Mouse (Mus musculus): Measurements from ENCODE around the gene Olfr583. TPM values are rescaled to one million over a fixed set of nuclear protein-coding genes. Genes with fewer than 3 reads are reported as not detected.

Gene Olfr583
- total and polyA plus RNA-seq, 3 experiments, result not detected

- Histone ChIP-seq H3K27ac (ENCODE audit: control insufficient read depth, low read depth, low read length) (no peak within 1 kb of the TSS), H3K9ac (ENCODE audit: control insufficient read depth, low read depth, low read length, poor library complexity, severe bottlenecking) (no peak within 1 kb of the TSS), H3K36me3 (ENCODE audit: control insufficient read depth in 1 of 2, insufficient read depth in 2 of 2, low read length in 2 of 2) (no peaks in the 10 kb centered on the region), H3K4me1 (ENCODE audit: control insufficient read depth in 1 of 2, insufficient read depth in 2 of 2, low read length in 2 of 2) (no peaks in the 10 kb centered on the region), H3K79me2 (ENCODE audit: control insufficient read depth, insufficient read depth, low read length, poor library complexity) (no peaks in the 10 kb centered on the region), H3K27me3 (ENCODE audit: control insufficient read depth in 1 of 2, insufficient read depth in 2 of 2, low read length in 2 of 2) (no peaks in the 10 kb centered on the region), H3K9me3 (replicated peaks; ENCODE audit: insufficient read depth, low read length) (no peaks in the 10 kb centered on the region), H3K4me3 (ENCODE audit: control insufficient read depth in 1 of 2, insufficient read depth in 1 of 2, low read depth in 2 of 2, low read length in 2 of 2) (no peak within 1 kb of the TSS)
- DNase-seq (ENCODE audit: low read depth, low spot score), result no peak
- TF ChIP-seq TAL1 (IDR thresholded peaks at IDR 0.05; ENCODE audit: low read length) (no peak), ZKSCAN1 (IDR thresholded peaks at IDR 0.05; ENCODE audit: low read depth, low read length) (no peak), MEF2A (IDR thresholded peaks at IDR 0.05; ENCODE audit: extremely low read depth, insufficient replicate concordance, low read depth, low read length, poor library complexity, severe bottlenecking) (no peak), POLR2AphosphoS2 (IDR thresholded peaks at IDR 0.05; ENCODE audit: low read length) (no peak), ZNF384 (IDR thresholded peaks at IDR 0.05; ENCODE audit: low read depth, low read length) (no peak), ZC3H11A (IDR thresholded peaks at IDR 0.05; ENCODE audit: low read depth, low read length) (no peak), JUND (IDR thresholded peaks at IDR 0.05; ENCODE audit: low read depth, low read length) (no peak), CHD2 (IDR thresholded peaks at IDR 0.05; ENCODE audit: low read length) (no peak), TCF12 (IDR thresholded peaks at IDR 0.05; ENCODE audit: low read depth, low read length) (no peak), UBTF (IDR thresholded peaks at IDR 0.05; ENCODE audit: borderline replicate concordance, insufficient read depth, low read depth, low read length) (no peak), NELFE (IDR thresholded peaks at IDR 0.05; ENCODE audit: low read depth, low read length) (no peak), HCFC1 (IDR thresholded peaks at IDR 0.05; ENCODE audit: low read depth, low read length) (no peak)
Observed at GRCm38 (mm10) chr7:103081585-103081984, 30.5 kb downstream of the Olfr583 start, which contains the start of gene Olfr584. Gene Olfr584 (plus strand): TSS chr7:103081885.

GRCm38 (mm10) chr7:103097420-103097819 is 46.3 kb downstream of the Olfr583 start, which contains the start of gene Olfr585:
Gene Olfr585 (plus strand): TSS chr7:103097720.
- H3K9me3 ChIP-seq (replicated peaks; ENCODE audit: insufficient read depth, low read length), result no peaks in the 10 kb centered on the region
- no peak within 1 kb of the TSS for H3K27ac ChIP-seq (ENCODE audit: control insufficient read depth, low read depth, low read length)
- no peaks in the 10 kb centered on the region for H3K36me3 ChIP-seq (ENCODE audit: control insufficient read depth in 1 of 2, insufficient read depth in 2 of 2, low read length in 2 of 2)
- H3K9ac ChIP-seq (ENCODE audit: control insufficient read depth, low read depth, low read length, poor library complexity, severe bottlenecking), result no peak within 1 kb of the TSS
- TF ChIP-seq GABPA (IDR thresholded peaks at IDR 0.05; ENCODE audit: low read depth, low read length), result no peak
- TF ChIP-seq BHLHE40 (IDR thresholded peaks at IDR 0.05; ENCODE audit: borderline replicate concordance, low read depth, low read length), result no peak
- no peak for TF ChIP-seq ZC3H11A (IDR thresholded peaks at IDR 0.05; ENCODE audit: low read depth, low read length)
- no peak for TF ChIP-seq POLR2AphosphoS5 (IDR thresholded peaks at IDR 0.05; ENCODE audit: borderline replicate concordance, low read depth, low read length)
- no peaks in the 10 kb centered on the region for H3K27me3 ChIP-seq (ENCODE audit: control insufficient read depth in 1 of 2, insufficient read depth in 2 of 2, low read length in 2 of 2)
- DNase-seq (ENCODE audit: low read depth, low spot score), result no peak
- no peaks in the 10 kb centered on the region for H3K4me1 ChIP-seq (ENCODE audit: control insufficient read depth in 1 of 2, insufficient read depth in 2 of 2, low read length in 2 of 2)
- H3K79me2 ChIP-seq (ENCODE audit: control insufficient read depth, insufficient read depth, low read length, poor library complexity), result no peaks in the 10 kb centered on the region
- H3K4me3 ChIP-seq (ENCODE audit: control insufficient read depth in 1 of 2, insufficient read depth in 1 of 2, low read depth in 2 of 2, low read length in 2 of 2), result no peak within 1 kb of the TSS

Other genes starting within 250 kb of the Olfr583 start
- not detected in 2 replicates for gene Olfr564, start 247.8 kb upstream of the Olfr583 start, total RNA-seq (2012; rRNA removed)
- not detected for gene Olfr564, start 247.8 kb upstream of the Olfr583 start, polyA plus RNA-seq (2012; ENCODE audit: insufficient read depth in 1 of 2, insufficient read length in 2 of 2, low read depth in 1 of 2, low replicate concordance in 2 of 2, missing spikeins in 1 of 2)
- not detected in 2 replicates for gene Olfr566, start 192.5 kb upstream of the Olfr583 start, total RNA-seq (2012; rRNA removed)
- not detected for gene Olfr566, start 192.5 kb upstream of the Olfr583 start, polyA plus RNA-seq (2012; ENCODE audit: insufficient read depth in 1 of 2, insufficient read length in 2 of 2, low read depth in 1 of 2, low replicate concordance in 2 of 2, missing spikeins in 1 of 2)
- gene Olfr568, start 174.2 kb upstream of the Olfr583 start, total RNA-seq (2012; rRNA removed), result not detected in 2 replicates
- gene Olfr568, start 174.2 kb upstream of the Olfr583 start, polyA plus RNA-seq (2012; ENCODE audit: insufficient read depth in 1 of 2, insufficient read length in 2 of 2, low read depth in 1 of 2, low replicate concordance in 2 of 2, missing spikeins in 1 of 2), result not detected
- not detected in 2 replicates for gene Olfr569, start 160.4 kb upstream of the Olfr583 start, total RNA-seq (2012; rRNA removed)
- gene Olfr569, start 160.4 kb upstream of the Olfr583 start, polyA plus RNA-seq (2012; ENCODE audit: insufficient read depth in 1 of 2, insufficient read length in 2 of 2, low read depth in 1 of 2, low replicate concordance in 2 of 2, missing spikeins in 1 of 2), result not detected
- not detected in 2 replicates for gene Olfr570, start 156.7 kb upstream of the Olfr583 start, total RNA-seq (2012; rRNA removed)
- gene Olfr570, start 156.7 kb upstream of the Olfr583 start, polyA plus RNA-seq (2012; ENCODE audit: insufficient read depth in 1 of 2, insufficient read length in 2 of 2, low read depth in 1 of 2, low replicate concordance in 2 of 2, missing spikeins in 1 of 2), result not detected
- gene Olfr571, start 133.8 kb upstream of the Olfr583 start, total RNA-seq (2012; rRNA removed), result not detected in 2 replicates
- not detected for gene Olfr571, start 133.8 kb upstream of the Olfr583 start, polyA plus RNA-seq (2012; ENCODE audit: insufficient read depth in 1 of 2, insufficient read length in 2 of 2, low read depth in 1 of 2, low replicate concordance in 2 of 2, missing spikeins in 1 of 2)
- not detected in 2 replicates for gene Olfr572, start 126.9 kb upstream of the Olfr583 start, total RNA-seq (2012; rRNA removed)
- gene Olfr572, start 126.9 kb upstream of the Olfr583 start, polyA plus RNA-seq (2012; ENCODE audit: insufficient read depth in 1 of 2, insufficient read length in 2 of 2, low read depth in 1 of 2, low replicate concordance in 2 of 2, missing spikeins in 1 of 2), result not detected
- gene Olfr573-ps1, start 108.7 kb upstream of the Olfr583 start, total RNA-seq (2012; rRNA removed), result not detected in 2 replicates
- gene Olfr573-ps1, start 108.7 kb upstream of the Olfr583 start, polyA plus RNA-seq (2012; ENCODE audit: insufficient read depth in 1 of 2, insufficient read length in 2 of 2, low read depth in 1 of 2, low replicate concordance in 2 of 2, missing spikeins in 1 of 2), result not detected
- gene Olfr574, start 102.8 kb upstream of the Olfr583 start, total RNA-seq (2012; rRNA removed), result not detected in 2 replicates
- not detected for gene Olfr574, start 102.8 kb upstream of the Olfr583 start, polyA plus RNA-seq (2012; ENCODE audit: insufficient read depth in 1 of 2, insufficient read length in 2 of 2, low read depth in 1 of 2, low replicate concordance in 2 of 2, missing spikeins in 1 of 2)
- gene Olfr575, start 92.5 kb upstream of the Olfr583 start, total RNA-seq (2012; rRNA removed), result not detected in 2 replicates
- not detected for gene Olfr575, start 92.5 kb upstream of the Olfr583 start, polyA plus RNA-seq (2012; ENCODE audit: insufficient read depth in 1 of 2, insufficient read length in 2 of 2, low read depth in 1 of 2, low replicate concordance in 2 of 2, missing spikeins in 1 of 2)
- gene Olfr576, start 88.6 kb upstream of the Olfr583 start, total RNA-seq (2012; rRNA removed), result not detected in 2 replicates
- gene Olfr576, start 88.6 kb upstream of the Olfr583 start, polyA plus RNA-seq (2012; ENCODE audit: insufficient read depth in 1 of 2, insufficient read length in 2 of 2, low read depth in 1 of 2, low replicate concordance in 2 of 2, missing spikeins in 1 of 2), result not detected
- gene Olfr577, start 75.4 kb upstream of the Olfr583 start, total RNA-seq (2012; rRNA removed), result not detected in 2 replicates
- gene Olfr577, start 75.4 kb upstream of the Olfr583 start, polyA plus RNA-seq (2012; ENCODE audit: insufficient read depth in 1 of 2, insufficient read length in 2 of 2, low read depth in 1 of 2, low replicate concordance in 2 of 2, missing spikeins in 1 of 2), result not detected
- gene Olfr578, start 62.0 kb upstream of the Olfr583 start, total RNA-seq (2012; rRNA removed), result not detected in 2 replicates
- not detected for gene Olfr578, start 62.0 kb upstream of the Olfr583 start, polyA plus RNA-seq (2012; ENCODE audit: insufficient read depth in 1 of 2, insufficient read length in 2 of 2, low read depth in 1 of 2, low replicate concordance in 2 of 2, missing spikeins in 1 of 2)
- gene Olfr582, start 13.3 kb upstream of the Olfr583 start, total RNA-seq (2012; rRNA removed), result not detected in 2 replicates
- not detected for gene Olfr582, start 13.3 kb upstream of the Olfr583 start, polyA plus RNA-seq (2012; ENCODE audit: insufficient read depth in 1 of 2, insufficient read length in 2 of 2, low read depth in 1 of 2, low replicate concordance in 2 of 2, missing spikeins in 1 of 2)
- not detected in 2 replicates for gene Olfr584, start 30.6 kb downstream of the Olfr583 start, total RNA-seq (2012; rRNA removed)
- not detected for gene Olfr584, start 30.6 kb downstream of the Olfr583 start, polyA plus RNA-seq (2012; ENCODE audit: insufficient read depth in 1 of 2, insufficient read length in 2 of 2, low read depth in 1 of 2, low replicate concordance in 2 of 2, missing spikeins in 1 of 2)
- gene Olfr585, start 46.4 kb downstream of the Olfr583 start, total RNA-seq (2012; rRNA removed), result not detected in 2 replicates
- not detected for gene Olfr585, start 46.4 kb downstream of the Olfr583 start, polyA plus RNA-seq (2012; ENCODE audit: insufficient read depth in 1 of 2, insufficient read length in 2 of 2, low read depth in 1 of 2, low replicate concordance in 2 of 2, missing spikeins in 1 of 2)
- not detected in 2 replicates for gene Olfr586, start 74.3 kb downstream of the Olfr583 start, total RNA-seq (2012; rRNA removed)
- gene Olfr586, start 74.3 kb downstream of the Olfr583 start, polyA plus RNA-seq (2012; ENCODE audit: insufficient read depth in 1 of 2, insufficient read length in 2 of 2, low read depth in 1 of 2, low replicate concordance in 2 of 2, missing spikeins in 1 of 2), result not detected
- gene Olfr588-ps1, start 89.6 kb downstream of the Olfr583 start, total RNA-seq (2012; rRNA removed), result not detected in 2 replicates
- gene Olfr588-ps1, start 89.6 kb downstream of the Olfr583 start, polyA plus RNA-seq (2012; ENCODE audit: insufficient read depth in 1 of 2, insufficient read length in 2 of 2, low read depth in 1 of 2, low replicate concordance in 2 of 2, missing spikeins in 1 of 2), result not detected
- not detected in 2 replicates for gene Olfr589, start 105.1 kb downstream of the Olfr583 start, total RNA-seq (2012; rRNA removed)
- not detected for gene Olfr589, start 105.1 kb downstream of the Olfr583 start, polyA plus RNA-seq (2012; ENCODE audit: insufficient read depth in 1 of 2, insufficient read length in 2 of 2, low read depth in 1 of 2, low replicate concordance in 2 of 2, missing spikeins in 1 of 2)
- not detected in 2 replicates for gene Olfr591, start 127.0 kb downstream of the Olfr583 start, total RNA-seq (2012; rRNA removed)
- gene Olfr591, start 127.0 kb downstream of the Olfr583 start, polyA plus RNA-seq (2012; ENCODE audit: insufficient read depth in 1 of 2, insufficient read length in 2 of 2, low read depth in 1 of 2, low replicate concordance in 2 of 2, missing spikeins in 1 of 2), result not detected
- gene Olfr592, start 133.5 kb downstream of the Olfr583 start, total RNA-seq (2012; rRNA removed), result not detected in 2 replicates
- not detected for gene Olfr592, start 133.5 kb downstream of the Olfr583 start, polyA plus RNA-seq (2012; ENCODE audit: insufficient read depth in 1 of 2, insufficient read length in 2 of 2, low read depth in 1 of 2, low replicate concordance in 2 of 2, missing spikeins in 1 of 2)
- not detected in 2 replicates for gene Olfr593, start 160.6 kb downstream of the Olfr583 start, total RNA-seq (2012; rRNA removed)
- not detected for gene Olfr593, start 160.6 kb downstream of the Olfr583 start, polyA plus RNA-seq (2012; ENCODE audit: insufficient read depth in 1 of 2, insufficient read length in 2 of 2, low read depth in 1 of 2, low replicate concordance in 2 of 2, missing spikeins in 1 of 2)
- gene Olfr594, start 165.7 kb downstream of the Olfr583 start, total RNA-seq (2012; rRNA removed), result not detected in 2 replicates
- gene Olfr594, start 165.7 kb downstream of the Olfr583 start, polyA plus RNA-seq (2012; ENCODE audit: insufficient read depth in 1 of 2, insufficient read length in 2 of 2, low read depth in 1 of 2, low replicate concordance in 2 of 2, missing spikeins in 1 of 2), result not detected
- gene Usp17ld, start 201.2 kb downstream of the Olfr583 start, total RNA-seq (2012; rRNA removed), result not detected in 2 replicates
- not detected for gene Usp17ld, start 201.2 kb downstream of the Olfr583 start, polyA plus RNA-seq (2012; ENCODE audit: insufficient read depth in 1 of 2, insufficient read length in 2 of 2, low read depth in 1 of 2, low replicate concordance in 2 of 2, missing spikeins in 1 of 2)

Data from MEL (cell line).